Mouse (Mus musculus) bone marrow macrophage, adult 2 months (primary cell): Measurements from ENCODE around the gene Mtmr10.

ENCODE experiments used
- CTCF ChIP-seq: IDR thresholded peaks from 2 replicates; pipeline ENCODE4 v1.5.1; 2012; ENCODE audit warnings: low read depth, mild to moderate bottlenecking, low read length, moderate library complexity
- POLR2A ChIP-seq: IDR thresholded peaks from 2 replicates; pipeline ENCODE4 v1.6.1; 2012; ENCODE audit warnings: mild to moderate bottlenecking, low read depth, low read length, borderline replicate concordance

- no peak for TF ChIP-seq POLR2A
- no peak for TF ChIP-seq CTCF
Observed at GRCm38 (mm10) chr7:64365863-64366262, 78.4 kb downstream of the Mtmr10 start.
